Mouse (Mus musculus) myocyte (in vitro differentiated cells): ENCODE measurements around the gene Zfp868. TPM values are rescaled to one million over a fixed set of nuclear protein-coding genes. Genes with fewer than 3 reads are reported as not detected.
"Not testable (repeated sequence)": the region's sequence is repeated elsewhere in the genome, so short reads cannot be mapped to it uniquely, and the experiment has no call there.

Source experiments
- H3K27me3 ChIP-seq: one replicate; pipeline ENCODE4 v1.6.1; 2011; ENCODE audit not compliant: control insufficient read depth, insufficient read depth, insufficient read length
- H3K36me3 ChIP-seq: one replicate; pipeline ENCODE4 v1.6.1; 2011; ENCODE audit not compliant: control insufficient read depth, insufficient read depth
- H3K4me2 ChIP-seq: one replicate; pipeline ENCODE4 v1.6.1; 2011; ENCODE audit warnings: low read depth, control low read depth
- H3K4me3 ChIP-seq: one replicate; pipeline ENCODE4 v1.5.1; 2011; ENCODE audit warnings: mild to moderate bottlenecking, control low read depth, moderate library complexity
- H3K79me2 ChIP-seq: one replicate; pipeline ENCODE4 v1.6.1; 2011; ENCODE audit not compliant: control insufficient read depth, insufficient read depth
- H3ac ChIP-seq: one replicate; pipeline ENCODE4 v1.6.1; 2011; ENCODE audit not compliant: control insufficient read depth, insufficient read length
- CEBPB ChIP-seq: IDR thresholded peaks from 2 replicates; pipeline ENCODE4 v1.6.1; 2011; ENCODE audit warnings: mild to moderate bottlenecking, moderate library complexity; ENCODE audit not compliant: poor library complexity, insufficient read depth, severe bottlenecking
- E2F4 ChIP-seq: IDR thresholded peaks from one replicate; pipeline ENCODE4 v1.6.1; 2011; ENCODE audit warnings: mild to moderate bottlenecking, control low read depth, moderate library complexity; ENCODE audit not compliant: insufficient read depth
- MAX ChIP-seq: IDR thresholded peaks from one replicate; pipeline ENCODE4 v1.6.1; 2011; ENCODE audit warnings: low read depth, mild to moderate bottlenecking, control low read depth
- MYOD1 ChIP-seq, 3 experiments: IDR thresholded peaks; one replicate each; pipeline ENCODE4 v1.6.1; 2011; ENCODE audit warnings: control low read depth in 2 of 3, low read depth in 2 of 3, mild to moderate bottlenecking in 2 of 3, moderate library complexity in 1 of 3; ENCODE audit not compliant: insufficient read length in 2 of 3, control insufficient read depth in 1 of 3
- MYOG ChIP-seq, 3 experiments: IDR thresholded peaks; one replicate each; pipeline ENCODE4 v1.6.1; 2011; ENCODE audit warnings: control low read depth in 2 of 3, low read depth in 2 of 3, mild to moderate bottlenecking in 2 of 3; ENCODE audit not compliant: insufficient read length in 2 of 3, control insufficient read depth in 1 of 3, insufficient read depth in 1 of 3
- POLR2A ChIP-seq: IDR thresholded peaks from one replicate; pipeline ENCODE4 v1.6.1; 2011; ENCODE audit warnings: low read depth, mild to moderate bottlenecking, control low read depth, moderate library complexity; ENCODE audit not compliant: insufficient read length
- POLR2AphosphoS2 ChIP-seq: IDR thresholded peaks from one replicate; pipeline ENCODE4 v1.6.1; 2011; ENCODE audit warnings: low read depth, control low read depth; ENCODE audit not compliant: insufficient read length
- REST ChIP-seq: IDR thresholded peaks from one replicate; pipeline ENCODE4 v1.6.1; 2011; ENCODE audit warnings: mild to moderate bottlenecking, control low read depth, moderate library complexity; ENCODE audit not compliant: insufficient read depth, insufficient read length
- SRF ChIP-seq: IDR thresholded peaks from one replicate; pipeline ENCODE4 v1.6.1; 2011; ENCODE audit warnings: low read depth; ENCODE audit not compliant: control insufficient read depth, insufficient read length
- TCF12 ChIP-seq: IDR thresholded peaks from one replicate; pipeline ENCODE4 v1.6.1; 2011; ENCODE audit warnings: mild to moderate bottlenecking, control low read depth; ENCODE audit not compliant: poor library complexity, insufficient read depth, severe bottlenecking
- TCF3 ChIP-seq: IDR thresholded peaks from one replicate; pipeline ENCODE4 v1.6.1; 2011; ENCODE audit warnings: low read depth, control low read depth; ENCODE audit not compliant: insufficient read length
- USF1 ChIP-seq: IDR thresholded peaks from one replicate; pipeline ENCODE4 v1.6.1; 2011; ENCODE audit warnings: low read depth, mild to moderate bottlenecking, control low read depth, moderate library complexity
- polyA plus RNA-seq: library from polyadenylated mRNA; unstranded; fragments of >200 nt; fragmentation: generic; extraction: Trizol; gene quantifications from one replicate; pipeline ENCODE4 v1.2.1, GENCODE M21; 2012; ENCODE audit warnings: missing spikeins

Gene Zfp868
- polyA plus RNA-seq, 1 experiment, result 3.1 TPM

DNA sequence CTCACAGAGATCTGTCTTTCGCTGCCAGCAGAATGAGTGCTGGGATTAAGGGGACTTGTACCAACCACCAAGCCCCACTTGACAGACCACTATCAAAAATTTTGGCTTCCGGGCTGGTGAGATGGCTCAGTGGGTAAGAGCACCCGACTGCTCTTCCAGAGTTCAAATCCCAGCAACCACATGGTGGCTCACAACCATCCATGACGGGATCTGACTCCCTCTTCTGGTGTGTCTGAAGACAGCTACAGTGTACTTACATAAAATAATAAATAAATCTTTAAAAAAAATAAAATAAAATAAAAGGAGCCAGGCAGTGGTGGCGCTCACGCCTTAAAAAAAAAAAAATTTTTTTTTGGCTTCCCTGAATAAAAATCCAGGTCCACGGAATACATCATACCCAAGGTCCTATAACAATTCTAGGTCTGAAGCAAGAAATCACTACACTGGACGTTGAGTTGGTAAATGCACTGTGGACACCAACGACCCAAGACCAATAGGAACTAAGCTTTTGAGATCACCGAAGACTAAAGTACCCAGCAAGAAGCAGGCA is 28.5 kb upstream of the Zfp868 start:
- no peak for TF ChIP-seq MYOG (IDR thresholded peaks at IDR 0.05; ENCODE audit: control insufficient read depth in 1 of 3, insufficient read depth in 1 of 3, insufficient read length in 2 of 3, low read depth in 2 of 3)
- TF ChIP-seq MYOD1 (IDR thresholded peaks at IDR 0.05; ENCODE audit: control insufficient read depth in 1 of 3, insufficient read length in 2 of 3, low read depth in 2 of 3), result no peak
- no peak for TF ChIP-seq MAX
- TF ChIP-seq CEBPB, result no peak
- TF ChIP-seq POLR2A, result no peak
- TF ChIP-seq REST, result no peak
- no peak for TF ChIP-seq E2F4
- no peak for TF ChIP-seq POLR2AphosphoS2
- TF ChIP-seq TCF12, result no peak
- no peak for TF ChIP-seq USF1
- no peak for TF ChIP-seq SRF
- TF ChIP-seq TCF3, result no peak
- peak overlapping the region; percentile 79 for H3K4me2 ChIP-seq
- peak overlapping the region; percentile 12 for H3ac ChIP-seq
- peak overlapping the region; percentile 24 for H3K4me3 ChIP-seq
- H3K36me3 ChIP-seq, result no peaks in the 10 kb centered on the region
- no peaks in the 10 kb centered on the region for H3K79me2 ChIP-seq
- no peaks in the 10 kb centered on the region for H3K27me3 ChIP-seq

DNA sequence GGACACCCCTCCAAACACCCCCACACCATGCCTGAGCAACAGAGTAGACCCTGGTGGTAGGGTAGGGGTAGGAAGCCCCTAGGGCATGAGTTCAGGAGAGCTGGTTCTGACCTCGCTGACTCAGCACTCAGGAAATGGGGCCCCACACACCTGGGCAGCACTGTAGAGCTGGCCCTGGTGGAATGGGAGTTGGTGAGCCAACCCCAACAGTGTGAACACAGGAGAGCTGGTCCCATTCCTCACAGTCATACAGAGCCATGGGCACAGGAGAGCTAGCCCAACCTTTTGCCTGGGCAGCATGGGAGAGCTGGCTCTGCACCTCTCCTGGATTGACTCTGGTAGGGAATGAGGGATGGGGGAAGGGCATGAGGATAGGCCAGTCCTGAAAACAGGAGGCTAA is 7.3 kb downstream of the Zfp868 start:
- H3K27me3 ChIP-seq, result no peaks in the 10 kb centered on the region
- no peak for TF ChIP-seq TCF12
- no peak for TF ChIP-seq E2F4
- TF ChIP-seq MYOG (IDR thresholded peaks at IDR 0.05; ENCODE audit: control insufficient read depth in 1 of 3, insufficient read depth in 1 of 3, insufficient read length in 2 of 3, low read depth in 2 of 3), result no peak
- TF ChIP-seq CEBPB, result no peak
- no peak for TF ChIP-seq TCF3
- no peak for TF ChIP-seq USF1
- peaks cover 19% of the 10 kb centered on the region for H3K36me3 ChIP-seq
- no peak overlapping the region for H3K4me3 ChIP-seq
- no peak overlapping the region for H3K4me2 ChIP-seq
- H3K79me2 ChIP-seq, result peaks cover 26% of the 10 kb centered on the region
- H3ac ChIP-seq, result no peak overlapping the region

DNA sequence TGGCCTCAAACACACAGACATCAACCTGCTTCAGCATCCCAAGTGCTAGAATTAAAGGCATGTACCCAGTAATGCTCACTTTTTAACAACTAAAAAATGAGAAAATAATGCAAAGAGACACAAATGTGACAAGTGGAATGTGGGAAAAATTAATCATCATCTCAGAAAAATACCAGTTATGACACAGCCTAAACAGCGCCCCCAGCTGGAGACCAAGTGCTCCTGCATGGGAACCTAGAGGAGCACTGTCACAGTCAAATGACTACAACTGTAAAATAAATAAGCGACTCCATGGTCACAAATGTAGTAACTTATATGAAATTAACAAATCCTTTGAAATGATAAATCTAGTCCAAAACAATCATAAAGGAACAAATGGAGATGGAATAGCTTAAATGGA is 10.7 kb downstream of the Zfp868 start:
- no peak overlapping the region for H3ac ChIP-seq
- H3K79me2 ChIP-seq, result peaks cover under 1% of the 10 kb centered on the region
- no peaks in the 10 kb centered on the region for H3K27me3 ChIP-seq
- H3K4me3 ChIP-seq, result no peak overlapping the region
- TF ChIP-seq USF1 (no peak), REST (no peak)
- H3K36me3 ChIP-seq, result peaks cover 43% of the 10 kb centered on the region
- no peak overlapping the region for H3K4me2 ChIP-seq

DNA sequence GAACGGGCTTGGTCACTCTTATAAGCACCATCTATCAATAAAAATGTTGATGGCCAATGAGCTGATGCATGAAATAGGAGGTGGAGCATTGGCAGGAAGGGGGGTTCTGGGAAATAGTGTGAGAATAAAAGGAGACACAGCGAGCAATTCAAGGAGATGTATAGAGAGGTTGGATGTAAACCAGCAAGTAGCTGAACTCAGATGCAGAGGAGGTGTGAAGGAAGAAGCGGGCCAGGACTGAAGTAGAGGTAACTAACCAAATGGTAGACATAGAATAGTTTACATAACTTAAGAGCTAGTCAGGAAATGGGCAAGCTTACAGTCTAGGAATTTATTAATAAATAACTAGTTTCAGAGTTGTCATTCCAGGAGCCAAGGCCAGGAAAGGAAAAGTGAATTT is 27.8 kb downstream of the Zfp868 start:
- H3ac ChIP-seq, H3K4me2 ChIP-seq, H3K27me3 ChIP-seq, H3K36me3 ChIP-seq, H3K79me2 ChIP-seq, H3K4me3 ChIP-seq: not testable (repeated sequence)

DNA sequence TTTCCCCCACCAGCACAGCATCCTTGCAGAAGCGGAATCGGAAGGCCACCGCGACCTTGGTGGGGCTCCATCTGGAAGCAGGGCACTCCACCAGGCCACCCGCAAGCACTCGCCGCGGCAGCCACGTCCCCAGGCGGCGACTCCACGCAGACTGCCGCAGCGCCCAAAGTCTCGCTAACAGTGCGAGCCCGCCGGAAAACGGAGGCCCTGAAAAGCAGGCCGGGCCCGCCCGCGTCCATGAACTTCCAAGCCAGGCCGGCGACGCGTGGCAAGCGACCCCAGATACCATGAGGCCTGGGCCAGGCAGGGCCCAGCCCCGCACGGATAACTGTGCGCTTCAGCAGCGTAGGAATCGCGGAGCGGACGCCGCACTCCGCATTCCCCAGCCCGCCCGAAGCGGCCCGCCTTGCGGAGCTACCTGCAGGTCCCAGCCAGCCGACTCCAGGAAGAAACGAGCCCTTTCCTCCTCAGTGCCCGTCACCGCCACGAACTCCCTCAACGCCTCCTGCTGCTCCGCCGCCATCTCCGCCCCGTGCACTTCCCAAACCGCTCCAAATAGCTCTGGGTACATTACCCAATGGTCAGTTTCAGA is 40.6 kb downstream of the Zfp868 start:
- no peak overlapping the region for H3K4me3 ChIP-seq
- TF ChIP-seq POLR2A (no peak), USF1 (no peak), POLR2AphosphoS2 (no peak), MAX (no peak), TCF12 (no peak), E2F4 (no peak), MYOG (IDR thresholded peaks at IDR 0.05; ENCODE audit: control insufficient read depth in 1 of 3, insufficient read depth in 1 of 3, insufficient read length in 2 of 3, low read depth in 2 of 3) (no peak), CEBPB (no peak), SRF (no peak), REST (no peak), MYOD1 (IDR thresholded peaks at IDR 0.05; ENCODE audit: control insufficient read depth in 1 of 3, insufficient read length in 2 of 3, low read depth in 2 of 3) (no peak), TCF3 (no peak)
- no peak overlapping the region for H3K4me2 ChIP-seq
- H3K27me3 ChIP-seq, result no peaks in the 10 kb centered on the region
- H3K36me3 ChIP-seq, result no peaks in the 10 kb centered on the region
- H3K79me2 ChIP-seq, result no peaks in the 10 kb centered on the region
- no peak overlapping the region for H3ac ChIP-seq

DNA sequence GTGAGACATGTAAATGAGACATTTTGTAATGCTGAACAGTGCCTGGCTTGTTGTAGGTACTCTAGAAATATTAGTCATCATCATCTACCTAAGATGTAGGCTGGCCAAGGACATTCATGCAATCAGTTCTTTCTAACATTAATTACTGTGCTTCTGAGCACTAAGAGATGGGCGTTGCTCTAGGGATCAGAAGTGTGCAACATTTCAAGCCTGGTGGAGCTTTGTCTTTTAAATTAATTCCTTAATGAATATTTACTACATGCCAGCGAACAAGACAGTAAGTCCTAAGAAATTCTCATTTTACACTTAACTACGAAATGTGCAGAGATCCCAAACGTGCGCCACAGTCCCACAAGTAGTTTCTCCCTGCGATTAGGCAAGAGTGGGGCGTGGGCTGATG is 41.1 kb downstream of the Zfp868 start:
- not testable (repeated sequence) for H3K36me3 ChIP-seq, H3K27me3 ChIP-seq, H3K4me2 ChIP-seq, H3ac ChIP-seq, H3K4me3 ChIP-seq, H3K79me2 ChIP-seq

Other genes with a start within 250 kb of the Zfp868 start
- not detected for gene Gm9495, start 172.0 kb downstream of the Zfp868 start, polyA plus RNA-seq
- not detected for gene Gm7697, start 102.6 kb downstream of the Zfp868 start, polyA plus RNA-seq
- gene Zfp964, start 28.9 kb upstream of the Zfp868 start, polyA plus RNA-seq, result 0.43 TPM
- 5.4 TPM for gene Zfp869, start 85.2 kb upstream of the Zfp868 start, polyA plus RNA-seq
- 0.97 TPM for gene Zfp963, start 124.4 kb upstream of the Zfp868 start, polyA plus RNA-seq
- gene Gm20422, start 149.3 kb upstream of the Zfp868 start, polyA plus RNA-seq, result 0.13 TPM
- 35.6 TPM for gene Atp13a1, start 165.6 kb upstream of the Zfp868 start, polyA plus RNA-seq
- 4.9 TPM for gene Zfp866, start 165.6 kb upstream of the Zfp868 start, polyA plus RNA-seq
- 5.7 TPM for gene Gmip, start 183.1 kb upstream of the Zfp868 start, polyA plus RNA-seq
- 0.12 TPM for gene Lpar2, start 196.9 kb upstream of the Zfp868 start, polyA plus RNA-seq
- 1.7 TPM for gene Pbx4, start 206.9 kb upstream of the Zfp868 start, polyA plus RNA-seq